Mouse (Mus musculus) thymus, adult 2 months (tissue): ENCODE data around the gene Nfkb1.

Experiments used
- CTCF ChIP-seq: fragments of 200-500 bp; IDR thresholded peaks from 2 replicates; pipeline ENCODE4 v1.5.1; 2012; ENCODE audit warnings: mild to moderate bottlenecking, control low read depth, low read length, moderate library complexity, borderline replicate concordance; ENCODE audit not compliant: control insufficient read depth, poor library complexity, insufficient read depth; ENCODE audit errors: extremely low read depth
- POLR2A ChIP-seq: fragments of 200-500 bp; IDR thresholded peaks from 2 replicates; pipeline ENCODE4 v1.6.1; 2012; ENCODE audit warnings: mild to moderate bottlenecking, low read length, control low read depth, moderate library complexity; ENCODE audit not compliant: control insufficient read depth, poor library complexity, insufficient read depth; ENCODE audit errors: extremely low read depth

GRCm38 (mm10) chr3:135644971-135645370 lies 46.4 kb downstream of the Nfkb1 start:
- TF ChIP-seq CTCF (no peak), POLR2A (no peak)
